Mouse (Mus musculus): ENCODE data around the gene Arhgef25. TPM values are rescaled to one million over a fixed set of nuclear protein-coding genes. Genes with fewer than 3 reads are reported as not detected.
"Not testable (repeated sequence)": the region's sequence is repeated elsewhere in the genome, so short reads cannot be mapped to it uniquely, and the experiment has no call there.

Arhgef25 gene
- polyA plus RNA-seq, 1 experiment from 2014 or later: 32.7 TPM

DNA sequence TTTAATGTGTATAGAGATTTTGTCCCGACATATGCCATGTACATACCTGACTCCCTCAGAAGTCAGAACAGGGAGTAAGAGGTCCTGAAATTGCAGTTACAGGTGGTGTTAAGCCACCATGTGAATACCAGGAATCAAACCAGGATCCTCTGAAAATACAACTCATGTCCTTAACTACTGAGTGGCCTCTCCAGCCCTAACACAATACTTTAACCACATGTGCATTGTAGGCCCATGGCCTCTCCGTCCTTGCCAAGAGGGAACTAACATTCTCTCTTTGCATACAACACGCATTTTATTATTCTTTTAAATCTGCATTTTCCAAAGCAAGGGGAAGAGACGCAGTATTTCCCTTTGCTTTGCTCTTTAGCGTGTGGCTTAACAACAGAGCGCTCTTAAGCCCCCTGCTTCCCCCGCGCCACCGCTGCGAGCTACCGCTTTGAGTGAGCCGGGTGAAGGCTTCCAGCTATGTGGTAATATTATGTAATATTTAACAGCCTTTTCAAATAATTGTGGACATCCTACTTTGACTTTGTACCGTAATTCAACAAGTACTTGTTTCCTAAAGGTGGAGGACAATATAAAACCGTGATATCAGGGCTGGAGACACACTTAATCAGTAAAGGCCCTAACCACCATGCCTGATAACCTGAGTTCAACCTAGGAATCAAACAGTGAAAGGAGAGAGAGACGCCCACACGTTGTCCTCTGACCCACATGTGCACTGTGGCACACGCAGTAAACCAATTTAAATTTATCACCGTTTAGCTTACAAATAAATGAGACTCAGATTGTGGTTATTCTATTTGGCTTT lies 51.3 kb downstream of the Arhgef25 start:
- no peak overlapping the region for H3K4me2 ChIP-seq (ENCODE audit: low read depth, low read length)
- no peak overlapping the region for H3K27ac ChIP-seq (replicated peaks; ENCODE audit: low read depth, low read length)
- no peak overlapping the region for H3K9ac ChIP-seq (replicated peaks; ENCODE audit: low read length)
- H3K9me3 ChIP-seq (replicated peaks; ENCODE audit: control insufficient read depth, low read length): no peaks in the 10 kb centered on the region
- no peaks in the 10 kb centered on the region for H3K36me3 ChIP-seq (replicated peaks; ENCODE audit: control insufficient read depth, insufficient read depth, low read depth, low read length)
- DNase-seq (ENCODE audit: low spot score): no peak
- ATAC-seq (replicated peaks; ENCODE audit: insufficient number of reproducible peaks, low FRiP score, low TSS enrichment, low read depth): no peak
- 90% methylated on average over 18 of the region's 18 CpGs for WGBS
- no peak overlapping the region for H3K4me3 ChIP-seq (ENCODE audit: low read depth, low read length)
- no peaks in the 10 kb centered on the region for H3K4me1 ChIP-seq (ENCODE audit: control insufficient read depth, insufficient read depth, low read length)
- no peaks in the 10 kb centered on the region for H3K27me3 ChIP-seq (ENCODE audit: control insufficient read depth, insufficient read depth, low read length)

DNA sequence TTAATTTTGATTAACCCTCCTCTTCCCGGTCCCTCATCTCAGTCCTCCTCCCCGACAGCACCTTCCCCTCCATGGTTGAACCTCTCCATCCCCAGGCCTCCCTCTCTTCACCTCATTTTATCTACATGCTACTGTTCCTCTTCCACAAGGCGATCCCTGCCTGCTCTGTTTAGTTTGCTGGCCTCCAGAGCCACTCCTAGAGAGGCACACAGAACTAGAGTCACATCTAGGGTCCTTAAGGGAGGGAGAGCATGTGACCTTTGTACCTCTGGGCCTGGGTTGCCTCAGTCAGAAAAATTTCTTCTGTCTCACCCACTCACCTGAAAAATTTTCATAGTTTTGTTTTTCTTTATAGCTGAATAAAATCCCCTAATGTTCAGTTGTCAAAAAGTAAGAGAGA lies 52.0 kb downstream of the Arhgef25 start:
- Histone ChIP-seq H3K9ac (replicated peaks; ENCODE audit: low read length) (no peak overlapping the region), H3K27ac (replicated peaks; ENCODE audit: low read depth, low read length) (no peak overlapping the region), H3K27me3 (ENCODE audit: control insufficient read depth, insufficient read depth, low read length) (no peaks in the 10 kb centered on the region), H3K9me3 (replicated peaks; ENCODE audit: control insufficient read depth, low read length) (no peaks in the 10 kb centered on the region), H3K4me2 (ENCODE audit: low read depth, low read length) (no peak overlapping the region), H3K4me3 (ENCODE audit: low read depth, low read length) (no peak overlapping the region), H3K36me3 (replicated peaks; ENCODE audit: control insufficient read depth, insufficient read depth, low read depth, low read length) (no peaks in the 10 kb centered on the region), H3K4me1 (ENCODE audit: control insufficient read depth, insufficient read depth, low read length) (no peaks in the 10 kb centered on the region)
- DNase-seq (ENCODE audit: low spot score): no peak
- 84% methylated on average over 3 of the region's 3 CpGs for WGBS
- ATAC-seq (replicated peaks; ENCODE audit: insufficient number of reproducible peaks, low FRiP score, low TSS enrichment, low read depth): no peak

DNA sequence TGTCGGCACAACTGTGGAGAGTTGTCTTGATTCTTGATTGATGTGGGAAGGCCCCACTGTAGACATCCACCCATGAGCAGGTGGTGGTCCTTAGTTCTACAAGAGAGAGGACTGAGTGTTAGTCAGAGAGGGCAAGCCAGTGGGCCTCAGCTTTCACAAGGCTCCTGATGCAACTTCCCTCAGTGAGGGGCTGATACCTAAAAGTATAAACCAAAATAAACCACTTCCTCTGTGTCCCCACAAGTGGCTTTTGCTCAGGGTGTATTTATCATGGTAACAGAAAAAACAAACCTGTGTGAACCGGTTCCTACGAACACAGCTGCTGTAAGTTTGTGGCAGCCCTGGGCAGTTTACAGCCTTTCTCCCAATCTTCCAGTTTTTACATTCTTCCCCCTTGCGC lies 53.4 kb downstream of the Arhgef25 start:
- Histone ChIP-seq H3K4me3 (ENCODE audit: low read depth, low read length) (no peak overlapping the region), H3K4me1 (ENCODE audit: control insufficient read depth, insufficient read depth, low read length) (no peaks in the 10 kb centered on the region), H3K9me3 (replicated peaks; ENCODE audit: control insufficient read depth, low read length) (no peaks in the 10 kb centered on the region), H3K4me2 (ENCODE audit: low read depth, low read length) (no peak overlapping the region), H3K27me3 (ENCODE audit: control insufficient read depth, insufficient read depth, low read length) (no peaks in the 10 kb centered on the region), H3K9ac (replicated peaks; ENCODE audit: low read length) (no peak overlapping the region), H3K27ac (replicated peaks; ENCODE audit: low read depth, low read length) (no peak overlapping the region), H3K36me3 (replicated peaks; ENCODE audit: control insufficient read depth, insufficient read depth, low read depth, low read length) (no peaks in the 10 kb centered on the region)
- ATAC-seq (replicated peaks; ENCODE audit: insufficient number of reproducible peaks, low FRiP score, low TSS enrichment, low read depth) (no peak), DNase-seq (ENCODE audit: low spot score) (no peak)
- 88% methylated on average over 4 of the region's 4 CpGs for WGBS

DNA sequence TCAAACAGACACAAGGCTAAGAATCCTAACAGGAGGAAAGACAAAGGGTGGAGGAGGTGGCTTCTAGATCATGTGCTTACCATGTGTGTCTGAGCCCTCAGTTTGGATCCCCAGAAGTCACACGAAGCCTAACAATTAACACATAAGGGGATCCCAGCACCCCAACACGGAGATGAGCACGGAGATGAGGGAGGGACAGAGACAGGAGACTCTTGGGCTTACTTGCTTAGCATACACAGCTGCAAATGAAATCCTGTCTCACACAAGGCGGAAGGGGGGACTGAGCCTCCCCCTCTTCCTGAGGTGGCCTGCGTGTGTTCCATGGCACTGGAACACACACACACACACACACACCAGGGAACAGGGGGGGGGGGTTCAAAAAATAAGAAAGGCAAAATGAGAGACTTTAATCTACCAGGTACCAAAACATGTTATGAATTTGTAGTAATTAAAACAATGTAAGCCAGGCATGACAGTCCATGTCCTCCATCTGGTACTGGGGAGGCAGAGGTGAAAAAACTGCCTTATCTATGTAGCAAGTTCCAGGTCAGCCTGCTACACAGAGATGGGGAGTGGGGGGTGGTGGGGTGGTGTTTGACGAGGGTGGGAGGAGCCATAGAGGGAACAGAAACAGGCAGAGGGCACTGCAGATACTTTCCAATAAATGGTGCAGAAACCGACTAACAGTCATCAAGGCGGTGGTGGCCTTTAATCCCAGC lies 54.6 kb downstream of the Arhgef25 start:
- Histone ChIP-seq H3K27me3 (ENCODE audit: control insufficient read depth, insufficient read depth, low read length) (no peaks in the 10 kb centered on the region), H3K4me2 (ENCODE audit: low read depth, low read length) (no peak overlapping the region), H3K36me3 (replicated peaks; ENCODE audit: control insufficient read depth, insufficient read depth, low read depth, low read length) (no peaks in the 10 kb centered on the region), H3K27ac (replicated peaks; ENCODE audit: low read depth, low read length) (no peak overlapping the region), H3K9ac (replicated peaks; ENCODE audit: low read length) (no peak overlapping the region), H3K4me3 (ENCODE audit: low read depth, low read length) (no peak overlapping the region), H3K9me3 (replicated peaks; ENCODE audit: control insufficient read depth, low read length) (no peaks in the 10 kb centered on the region), H3K4me1 (ENCODE audit: control insufficient read depth, insufficient read depth, low read length) (no peaks in the 10 kb centered on the region)
- 57% methylated on average over 8 of the region's 8 CpGs for WGBS
- no peak for ATAC-seq (replicated peaks; ENCODE audit: insufficient number of reproducible peaks, low FRiP score, low TSS enrichment, low read depth)
- DNase-seq (ENCODE audit: low spot score): no peak

DNA sequence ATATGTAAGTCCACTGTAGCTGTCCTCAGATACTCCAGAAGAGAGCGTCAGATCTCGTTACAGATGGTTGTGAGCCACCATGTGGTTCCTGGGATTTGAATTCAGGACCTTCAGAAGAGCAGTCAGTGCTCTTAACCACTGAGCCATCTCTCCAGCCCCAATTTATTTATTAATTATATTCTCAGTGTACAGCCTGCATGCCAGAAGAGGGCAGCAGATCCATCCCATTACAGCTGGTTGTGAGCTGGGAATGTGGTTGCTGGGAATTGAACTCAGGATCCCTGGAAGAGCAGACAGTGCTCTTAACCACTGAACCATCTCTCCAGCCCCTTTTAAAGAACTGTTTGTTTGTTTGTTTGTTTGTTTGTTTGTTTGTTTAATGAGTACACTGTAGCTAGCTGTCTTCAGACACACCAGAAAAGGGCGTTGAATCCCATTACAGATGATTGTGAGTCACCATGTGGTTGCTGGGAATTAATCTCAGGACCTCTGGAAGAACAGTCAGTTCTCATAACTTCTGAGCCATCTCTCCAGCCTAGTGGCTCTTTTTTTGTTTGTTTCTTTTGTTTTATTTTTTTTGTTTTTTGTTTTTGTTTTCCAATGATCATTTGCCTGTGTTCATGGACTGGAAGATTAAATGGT lies 55.4 kb downstream of the Arhgef25 start:
- ATAC-seq (replicated peaks; ENCODE audit: insufficient number of reproducible peaks, low FRiP score, low TSS enrichment, low read depth); H3K27ac ChIP-seq (replicated peaks; ENCODE audit: low read depth, low read length); H3K27me3 ChIP-seq (ENCODE audit: control insufficient read depth, insufficient read depth, low read length); H3K4me1 ChIP-seq (ENCODE audit: control insufficient read depth, insufficient read depth, low read length); H3K4me2 ChIP-seq (ENCODE audit: low read depth, low read length); H3K4me3 ChIP-seq (ENCODE audit: low read depth, low read length); H3K9ac ChIP-seq (replicated peaks; ENCODE audit: low read length); H3K9me3 ChIP-seq (replicated peaks; ENCODE audit: control insufficient read depth, low read length); H3K36me3 ChIP-seq (replicated peaks; ENCODE audit: control insufficient read depth, insufficient read depth, low read depth, low read length); DNase-seq (ENCODE audit: low spot score): not testable (repeated sequence)
- WGBS: 89% methylated on average over 3 of the region's 3 CpGs

Other genes starting within 250 kb of the Arhgef25 start
- gene Ctdsp2, start 211.4 kb downstream of the Arhgef25 start, polyA plus RNA-seq (2014; fragmentation: Nextera tagmentation; extraction: Ambion mirVana): 64.8 and 67.9 TPM in 2 replicates
- 0.39 and 0.42 TPM in 2 replicates for gene Avil, start 189.4 kb downstream of the Arhgef25 start, polyA plus RNA-seq (2014; fragmentation: Nextera tagmentation; extraction: Ambion mirVana)
- gene Tsfm, start 159.2 kb downstream of the Arhgef25 start, polyA plus RNA-seq (2014; fragmentation: Nextera tagmentation; extraction: Ambion mirVana): 88.0 and 88.5 TPM in 2 replicates
- gene Mettl1, start 148.7 kb downstream of the Arhgef25 start, polyA plus RNA-seq (2014; fragmentation: Nextera tagmentation; extraction: Ambion mirVana): 42.7 and 44.8 TPM in 2 replicates
- 0.07 and 0.29 TPM in 2 replicates for gene Eef1akmt3, start 148.6 kb downstream of the Arhgef25 start, polyA plus RNA-seq (2014; fragmentation: Nextera tagmentation; extraction: Ambion mirVana)
- not detected in 2 replicates for gene Cyp27b1, start 141.8 kb downstream of the Arhgef25 start, polyA plus RNA-seq (2014; fragmentation: Nextera tagmentation; extraction: Ambion mirVana)
- 1.5 and 1.8 TPM in 2 replicates for gene March9, start 129.9 kb downstream of the Arhgef25 start, polyA plus RNA-seq (2014; fragmentation: Nextera tagmentation; extraction: Ambion mirVana)
- 3,117 and 3,128 TPM in 2 replicates for gene Cdk4, start 126.5 kb downstream of the Arhgef25 start, polyA plus RNA-seq (2014; fragmentation: Nextera tagmentation; extraction: Ambion mirVana)
- gene Tspan31, start 119.8 kb downstream of the Arhgef25 start, polyA plus RNA-seq (2014; fragmentation: Nextera tagmentation; extraction: Ambion mirVana): 83.4 and 98.5 TPM in 2 replicates
- 0.80 and 0.95 TPM in 2 replicates for gene Agap2, start 114.8 kb downstream of the Arhgef25 start, polyA plus RNA-seq (2014; fragmentation: Nextera tagmentation; extraction: Ambion mirVana)
- gene Os9, start 69.0 kb downstream of the Arhgef25 start, polyA plus RNA-seq (2014; fragmentation: Nextera tagmentation; extraction: Ambion mirVana): 29.5 and 29.9 TPM in 2 replicates
- gene B4galnt1, start 24.9 kb downstream of the Arhgef25 start, polyA plus RNA-seq (2014; fragmentation: Nextera tagmentation; extraction: Ambion mirVana): 4.9 and 5.2 TPM in 2 replicates
- gene Slc26a10, start 9.4 kb downstream of the Arhgef25 start, polyA plus RNA-seq (2014; fragmentation: Nextera tagmentation; extraction: Ambion mirVana): 1.1 and 2.0 TPM in 2 replicates
- 93.8 and 108 TPM in 2 replicates for gene Dtx3, start 5.6 kb upstream of the Arhgef25 start, polyA plus RNA-seq (2014; fragmentation: Nextera tagmentation; extraction: Ambion mirVana)
- 14.7 and 17.8 TPM in 2 replicates for gene Pip4k2c, start 21.5 kb upstream of the Arhgef25 start, polyA plus RNA-seq (2014; fragmentation: Nextera tagmentation; extraction: Ambion mirVana)
- 10.4 and 12.2 TPM in 2 replicates for gene Kif5a, start 73.3 kb upstream of the Arhgef25 start, polyA plus RNA-seq (2014; fragmentation: Nextera tagmentation; extraction: Ambion mirVana)
- gene Dctn2, start 76.3 kb upstream of the Arhgef25 start, polyA plus RNA-seq (2014; fragmentation: Nextera tagmentation; extraction: Ambion mirVana): 162 and 180 TPM in 2 replicates
- 9.8 and 11.6 TPM in 2 replicates for gene Mbd6, start 98.9 kb upstream of the Arhgef25 start, polyA plus RNA-seq (2014; fragmentation: Nextera tagmentation; extraction: Ambion mirVana)
- gene Mars, start 121.7 kb upstream of the Arhgef25 start, polyA plus RNA-seq (2014; fragmentation: Nextera tagmentation; extraction: Ambion mirVana): 174 and 179 TPM in 2 replicates
- gene Arhgap9, start 131.9 kb upstream of the Arhgef25 start, polyA plus RNA-seq (2014; fragmentation: Nextera tagmentation; extraction: Ambion mirVana): 1.8 and 2.7 TPM in 2 replicates
- gene Gli1, start 151.9 kb upstream of the Arhgef25 start, polyA plus RNA-seq (2014; fragmentation: Nextera tagmentation; extraction: Ambion mirVana): 7.1 and 9.6 TPM in 2 replicates
- gene Inhbe, start 164.3 kb upstream of the Arhgef25 start, polyA plus RNA-seq (2014; fragmentation: Nextera tagmentation; extraction: Ambion mirVana): not detected in 2 replicates
- not detected in 2 replicates for gene Inhbc, start 180.3 kb upstream of the Arhgef25 start, polyA plus RNA-seq (2014; fragmentation: Nextera tagmentation; extraction: Ambion mirVana)
- gene R3hdm2, start 190.2 kb upstream of the Arhgef25 start, polyA plus RNA-seq (2014; fragmentation: Nextera tagmentation; extraction: Ambion mirVana): 30.9 and 36.1 TPM in 2 replicates

Measured in embryonic facial prominence, embryonic 11.5 days (tissue).